Mouse (Mus musculus) neural tube, embryonic 12.5 days (tissue): Measurements from ENCODE around the gene Rxrb. TPM values are rescaled to one million over a fixed set of nuclear protein-coding genes. Genes with fewer than 3 reads are reported as not detected.

Experiments
- ATAC-seq: fragments of 200-750 bp; cut with Nextera tagmentation; 2 replicates; pipeline ENCODE4 v1.8.0; 2017; ENCODE audit warnings: low read depth, mild to moderate bottlenecking, moderate TSS enrichment, moderate library complexity; ENCODE audit not compliant: low FRiP score
- H3K27ac ChIP-seq: fragments of 300-500 bp; sonication (generic); 2 replicates; pipeline ENCODE4 v1.5.1; 2016
- H3K27me3 ChIP-seq: fragments of 300-500 bp; sonication (generic); replicated peaks from 2 replicates; pipeline ENCODE4 v1.6.1; 2016; ENCODE audit warnings: mild to moderate bottlenecking
- H3K36me3 ChIP-seq: fragments of 300-500 bp; sonication (generic); 2 replicates; pipeline ENCODE4 v1.6.1; 2016; ENCODE audit warnings: mild to moderate bottlenecking
- H3K4me1 ChIP-seq: fragments of 300-500 bp; sonication (generic); 2 replicates; pipeline ENCODE4 v1.6.1; 2016
- H3K4me2 ChIP-seq: fragments of 300-500 bp; sonication (generic); replicated peaks from 2 replicates; pipeline ENCODE4 v1.6.1; 2016; ENCODE audit warnings: mild to moderate bottlenecking
- H3K4me3 ChIP-seq: fragments of 300-500 bp; sonication (generic); 2 replicates; pipeline ENCODE4 v1.5.1; 2016
- H3K9ac ChIP-seq: fragments of 300-500 bp; sonication (generic); 2 replicates; pipeline ENCODE4 v1.6.1; 2016; ENCODE audit warnings: mild to moderate bottlenecking
- H3K9me3 ChIP-seq: fragments of 300-500 bp; sonication (generic); 2 replicates; pipeline ENCODE4 v1.6.1; 2016; ENCODE audit warnings: mild to moderate bottlenecking
- WGBS: fragments of 180-500 bp; shearing (Covaris S2); methylation state at CpG from one replicate; pipeline ENCODE4 v1.1.7; 2016; 5-methylcytosine and 5-hydroxymethylcytosine counted together
- microRNA counts: library from miRNA; unstranded; fragments of <30 nt; microRNA quantifications from one replicate; lab custom pipeline; 2017
- microRNA-seq: library from miRNA; unstranded; fragments of <30 nt; microRNA quantifications from one replicate; pipeline ENCODE4, GENCODE M21; 2017
- polyA plus RNA-seq: library from polyadenylated mRNA; unstranded; fragments of >200 nt; fragmentation: Nextera tagmentation; extraction: Ambion mirVana; gene quantifications from 2 replicates; pipeline ENCODE4 v1.2.1, GENCODE M21; 2016

The Rxrb gene
- polyA plus RNA-seq, 1 experiment from 2014 or later = 69.1 TPM

DNA sequence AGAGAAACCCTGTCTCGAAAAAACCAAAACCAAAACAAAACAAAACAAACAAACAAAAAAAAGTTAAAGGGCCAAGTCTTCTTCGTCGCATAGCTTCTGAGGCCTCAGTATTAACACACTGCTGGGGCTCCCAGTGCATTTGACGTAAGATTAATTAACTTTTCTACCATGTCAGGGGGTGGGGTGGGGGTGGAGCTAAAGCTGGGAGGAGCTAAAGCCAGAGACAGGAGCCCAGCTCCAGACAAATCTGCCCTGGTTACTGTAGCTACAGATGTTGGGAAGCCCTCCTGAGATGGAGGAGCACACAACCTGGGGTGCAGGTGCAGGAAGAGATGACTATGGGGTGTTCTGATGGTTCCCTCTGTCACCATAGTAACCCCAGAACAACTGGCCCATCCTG lies 46.5 kb downstream of the Rxrb start:
- no peak overlapping the region for H3K4me3 ChIP-seq
- peaks cover 4% of the 10 kb centered on the region; the same call in 1 of the 2 replicates for H3K4me1 ChIP-seq
- H3K27ac ChIP-seq = no peak overlapping the region
- H3K36me3 ChIP-seq = no peaks in the 10 kb centered on the region
- no peak overlapping the region for H3K4me2 ChIP-seq
- no peak overlapping the region for H3K9ac ChIP-seq
- no peaks in the 10 kb centered on the region for H3K9me3 ChIP-seq
- peaks cover 8% of the 10 kb centered on the region for H3K27me3 ChIP-seq
- ATAC-seq = no peak
- 61% methylated on average over 4 of the region's 4 CpGs for WGBS

DNA sequence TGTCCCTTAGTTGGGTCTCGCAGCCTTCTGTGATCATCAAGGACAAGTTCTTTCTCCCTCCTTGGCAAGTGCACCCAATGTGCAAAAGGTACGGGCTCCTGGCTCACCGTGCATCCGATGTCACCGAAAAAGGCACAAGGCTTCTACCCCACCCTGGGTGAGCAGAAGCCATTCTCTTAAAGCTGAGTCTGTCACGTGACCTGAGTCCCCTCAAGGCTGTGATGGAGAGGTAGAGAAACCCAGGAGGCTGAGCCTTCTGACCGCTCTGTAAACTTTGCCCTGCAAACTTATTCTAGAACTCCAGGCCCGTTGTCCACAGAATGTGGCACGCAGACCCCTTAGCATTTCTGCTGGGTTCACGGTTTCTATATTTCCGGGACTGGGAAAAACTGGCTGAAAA lies 47.4 kb downstream of the Rxrb start:
- no peaks in the 10 kb centered on the region for H3K9me3 ChIP-seq
- H3K27me3 ChIP-seq = peaks cover 8% of the 10 kb centered on the region
- no peak for ATAC-seq
- H3K4me3 ChIP-seq = no peak overlapping the region
- 93% methylated on average over 11 of the region's 11 CpGs for WGBS
- H3K4me1 ChIP-seq = peaks cover 5% of the 10 kb centered on the region; the same call in 1 of the 2 replicates
- H3K4me2 ChIP-seq = no peak overlapping the region
- H3K9ac ChIP-seq = no peak overlapping the region
- no peak overlapping the region for H3K27ac ChIP-seq
- H3K36me3 ChIP-seq = no peaks in the 10 kb centered on the region

DNA sequence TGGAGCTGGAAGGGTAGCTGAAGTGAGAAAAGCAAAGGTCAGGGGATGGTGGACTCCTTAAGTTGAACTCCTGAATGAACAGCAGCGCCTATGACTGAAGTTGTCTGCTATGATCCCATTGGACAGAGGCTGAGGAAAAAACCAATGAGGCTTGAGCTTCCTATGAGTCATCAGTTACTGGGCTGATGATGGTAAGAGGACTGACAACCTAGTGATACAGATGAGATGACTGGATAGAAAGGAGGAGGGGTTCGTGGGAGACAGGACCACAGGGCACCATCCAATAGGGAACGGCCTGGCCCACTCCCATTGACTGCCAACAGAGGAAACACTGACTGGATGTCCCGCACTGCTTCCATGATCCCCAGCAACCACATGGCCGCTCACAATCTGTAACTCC lies 48.0 kb downstream of the Rxrb start:
- Histone ChIP-seq H3K27ac (no peak overlapping the region), H3K36me3 (no peaks in the 10 kb centered on the region), H3K4me1 (peaks cover 5% of the 10 kb centered on the region; the same call in 1 of the 2 replicates), H3K27me3 (peaks cover 8% of the 10 kb centered on the region), H3K9ac (no peak overlapping the region), H3K4me3 (no peak overlapping the region), H3K9me3 (no peaks in the 10 kb centered on the region), H3K4me2 (no peak overlapping the region)
- 22% methylated on average over 5 of the region's 5 CpGs for WGBS
- peak; percentile 82 for ATAC-seq

DNA sequence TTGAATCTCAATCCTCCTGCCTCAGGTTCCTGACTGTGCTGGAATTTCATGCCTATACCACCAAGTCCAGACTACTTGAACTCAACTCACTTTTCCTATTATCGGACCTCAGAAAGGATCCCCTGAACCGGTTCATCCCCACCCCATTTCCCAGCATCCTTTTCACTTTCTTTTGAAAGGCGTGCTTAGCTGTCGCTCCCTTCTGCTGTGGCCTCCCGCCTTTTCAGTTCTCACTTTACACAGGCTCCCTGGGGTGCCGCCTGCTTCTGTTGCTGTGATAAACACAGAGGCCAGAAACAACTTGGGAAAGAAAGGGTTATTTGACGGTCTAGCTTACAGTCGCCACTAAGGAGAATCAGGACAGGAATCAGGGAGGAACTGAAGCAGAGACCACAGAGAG lies 51.5 kb downstream of the Rxrb start:
- Histone ChIP-seq H3K4me2 (0 out of 2 replicates have a peak overlapping the region, but pooled peaks have one; percentile 2), H3K4me3 (no peak overlapping the region), H3K27me3 (no peaks in the 10 kb centered on the region), H3K9me3 (no peaks in the 10 kb centered on the region), H3K4me1 (peaks cover 5% of the 10 kb centered on the region; the same call in 1 of the 2 replicates), H3K36me3 (no peaks in the 10 kb centered on the region), H3K27ac (no peak overlapping the region), H3K9ac (no peak overlapping the region)
- no peak for ATAC-seq
- 5% methylated on average over 8 of the region's 8 CpGs for WGBS

DNA sequence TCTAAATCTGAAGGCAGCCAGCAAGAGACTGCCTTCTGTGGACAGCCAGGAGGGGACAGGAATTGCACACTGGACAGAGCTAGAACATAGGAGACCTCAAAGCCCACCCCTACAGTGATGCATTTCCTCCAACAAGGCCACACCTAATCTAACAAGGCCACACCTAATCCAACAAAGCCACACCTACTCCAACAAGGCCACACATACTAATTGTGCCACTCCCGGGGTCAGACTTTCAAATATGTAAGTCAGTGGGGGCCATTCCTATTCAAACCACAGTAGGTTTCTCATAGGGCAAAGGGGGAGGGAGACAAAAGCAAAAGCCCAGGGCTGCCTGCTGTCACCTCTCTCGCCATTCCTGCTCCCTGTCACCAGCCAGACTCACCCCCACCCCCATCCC lies 55.8 kb downstream of the Rxrb start:
- H3K27ac ChIP-seq = no peak overlapping the region
- H3K9ac ChIP-seq = no peak overlapping the region
- H3K4me3 ChIP-seq = no peak overlapping the region
- H3K4me1 ChIP-seq = peaks cover 5% of the 10 kb centered on the region; the same call in 1 of the 2 replicates
- no peaks in the 10 kb centered on the region for H3K27me3 ChIP-seq
- H3K9me3 ChIP-seq = no peaks in the 10 kb centered on the region
- no peak for ATAC-seq
- H3K4me2 ChIP-seq = no peak overlapping the region
- H3K36me3 ChIP-seq = no peaks in the 10 kb centered on the region
- WGBS = 61% methylated on average over 2 of the region's 2 CpGs

MicroRNA genes within 50 kb of the gene (microRNA counts, 519-probe panel; counts per million panel counts)
- 4,616 counts per million, percentile 81 among the panel's probes with 10 or more counts for microRNA mmu-miR-219 (lab: Ali Mortazavi, UCI)

Small RNA genes within 50 kb of the gene (microRNA-seq; reads per million reads assigned to microRNA genes)
- 1.1 reads per million for gene Mir219a-1
- not detected for gene Mir219c

Other genes with a start within 250 kb of the Rxrb start
- 17.7 TPM in 2 replicates for gene Angptl4, start 250.0 kb upstream of the Rxrb start, polyA plus RNA-seq
- gene Kank3, start 221.3 kb upstream of the Rxrb start, polyA plus RNA-seq = 31.5 and 32.3 TPM in 2 replicates
- gene Rps28, start 207.2 kb upstream of the Rxrb start, polyA plus RNA-seq = 672 and 679 TPM in 2 replicates
- gene Ndufa7, start 207.2 kb upstream of the Rxrb start, polyA plus RNA-seq = 458 and 461 TPM in 2 replicates
- gene Cd320, start 188.7 kb upstream of the Rxrb start, polyA plus RNA-seq = 59.3 and 61.8 TPM in 2 replicates
- gene Gm7029, start 158.0 kb upstream of the Rxrb start, polyA plus RNA-seq = not detected in 2 replicates
- gene Kifc1, start 141.2 kb upstream of the Rxrb start, polyA plus RNA-seq = 2.6 and 4.1 TPM in 2 replicates
- not detected in 2 replicates for gene Platr17, start 126.7 kb upstream of the Rxrb start, polyA plus RNA-seq
- 60.3 and 62.1 TPM in 2 replicates for gene Daxx, start 122.4 kb upstream of the Rxrb start, polyA plus RNA-seq
- gene Tapbp, start 115.9 kb upstream of the Rxrb start, polyA plus RNA-seq = 23.6 and 23.9 TPM in 2 replicates
- 21.9 and 24.1 TPM in 2 replicates for gene Zbtb22, start 115.9 kb upstream of the Rxrb start, polyA plus RNA-seq
- gene Rgl2, start 102.3 kb upstream of the Rxrb start, polyA plus RNA-seq = 64.3 and 68.1 TPM in 2 replicates
- gene Pfdn6, start 91.5 kb upstream of the Rxrb start, polyA plus RNA-seq = 184 and 191 TPM in 2 replicates
- gene Wdr46, start 91.2 kb upstream of the Rxrb start, polyA plus RNA-seq = 38.4 and 39.7 TPM in 2 replicates
- gene B3galt4, start 80.3 kb upstream of the Rxrb start, polyA plus RNA-seq = 7.9 and 8.3 TPM in 2 replicates
- gene Vps52, start 76.0 kb upstream of the Rxrb start, polyA plus RNA-seq = 66.0 and 66.5 TPM in 2 replicates
- gene Rps18, start 75.8 kb upstream of the Rxrb start, polyA plus RNA-seq = 914 and 923 TPM in 2 replicates
- 15.2 and 16.8 TPM in 2 replicates for gene H2-K1, start 31.5 kb upstream of the Rxrb start, polyA plus RNA-seq
- gene Ring1, start 7.1 kb upstream of the Rxrb start, polyA plus RNA-seq = 25.9 and 30.7 TPM in 2 replicates
- gene H2-Ke6, start 3.8 kb upstream of the Rxrb start, polyA plus RNA-seq = 61.3 and 70.6 TPM in 2 replicates
- 172 and 173 TPM in 2 replicates for gene Slc39a7, start 130 bp upstream of the Rxrb start, polyA plus RNA-seq
- gene Col11a2, start 7.6 kb downstream of the Rxrb start, polyA plus RNA-seq = 5.7 and 6.3 TPM in 2 replicates
- gene H2-Oa, start 60.5 kb downstream of the Rxrb start, polyA plus RNA-seq = 0.44 and 0.50 TPM in 2 replicates
- 12.3 and 15.0 TPM in 2 replicates for gene H2-DMa, start 87.7 kb downstream of the Rxrb start, polyA plus RNA-seq
- 135 and 141 TPM in 2 replicates for gene Brd2, start 90.8 kb downstream of the Rxrb start, polyA plus RNA-seq
- 0.17 and 0.23 TPM in 2 replicates for gene H2-DMb2, start 111.5 kb downstream of the Rxrb start, polyA plus RNA-seq
- 0.23 and 0.47 TPM in 2 replicates for gene H2-DMb1, start 121.3 kb downstream of the Rxrb start, polyA plus RNA-seq
- 1.3 and 1.9 TPM in 2 replicates for gene Tap1, start 155.7 kb downstream of the Rxrb start, polyA plus RNA-seq
- 0.57 and 1.0 TPM in 2 replicates for gene Psmb9, start 156.0 kb downstream of the Rxrb start, polyA plus RNA-seq
- 2.3 and 2.4 TPM in 2 replicates for gene Psmb8, start 165.9 kb downstream of the Rxrb start, polyA plus RNA-seq
- gene Tap2, start 171.7 kb downstream of the Rxrb start, polyA plus RNA-seq = 0.89 and 1.7 TPM in 2 replicates
- not detected in 2 replicates for gene H2-Ob, start 207.1 kb downstream of the Rxrb start, polyA plus RNA-seq
- gene H2-Ab1, start 225.9 kb downstream of the Rxrb start, polyA plus RNA-seq = 1.6 and 2.2 TPM in 2 replicates